Mouse (Mus musculus): Measurements from ENCODE around the gene Gm17087. TPM values are rescaled to one million over a fixed set of nuclear protein-coding genes. Genes with fewer than 3 reads are reported as not detected.

Gm17087 gene
- polyA plus RNA-seq, 1 experiment from 2014 or later, result not detected

GRCm38 (mm10) chr17:8536522-8536921, 30.2 kb downstream of the Gm17087 start:
- no peaks in the 10 kb centered on the region for H3K9me3 ChIP-seq (replicated peaks)
- H3K27me3 ChIP-seq, result no peaks in the 10 kb centered on the region
- no peak overlapping the region for H3K27ac ChIP-seq
- H3K4me2 ChIP-seq, result no peak overlapping the region
- H3K36me3 ChIP-seq (ENCODE audit: poor library complexity, severe bottlenecking), result no peaks in the 10 kb centered on the region
- H3K4me3 ChIP-seq, result no peak overlapping the region
- no peak overlapping the region for H3K9ac ChIP-seq
- no peaks in the 10 kb centered on the region for H3K4me1 ChIP-seq
- 76% methylated on average over 6 of the region's 6 CpGs for WGBS
- no peak for ATAC-seq

- no peak for ATAC-seq
- WGBS, result 47% methylated on average over 3 of the region's 3 CpGs
- Histone ChIP-seq H3K27me3 (no peaks in the 10 kb centered on the region), H3K4me2 (no peak overlapping the region), H3K4me1 (no peaks in the 10 kb centered on the region), H3K36me3 (ENCODE audit: poor library complexity, severe bottlenecking) (no peaks in the 10 kb centered on the region), H3K4me3 (no peak overlapping the region), H3K9ac (no peak overlapping the region), H3K9me3 (replicated peaks) (no peaks in the 10 kb centered on the region), H3K27ac (no peak overlapping the region)
Measured at GRCm38 (mm10) chr17:8533828-8534227, 32.9 kb downstream of the Gm17087 start.

GRCm38 (mm10) chr17:8532609-8533008, 34.1 kb downstream of the Gm17087 start:
- Histone ChIP-seq H3K4me1 (no peaks in the 10 kb centered on the region), H3K27ac (no peak overlapping the region), H3K36me3 (ENCODE audit: poor library complexity, severe bottlenecking) (no peaks in the 10 kb centered on the region), H3K4me3 (no peak overlapping the region), H3K4me2 (no peak overlapping the region), H3K9me3 (replicated peaks) (no peaks in the 10 kb centered on the region), H3K9ac (no peak overlapping the region), H3K27me3 (peaks cover 5% of the 10 kb centered on the region; the same call in 1 of the 2 replicates)
- 67% methylated on average over 4 of the region's 4 CpGs for WGBS
- ATAC-seq, result no peak

- H3K36me3 ChIP-seq (ENCODE audit: poor library complexity, severe bottlenecking), result no peaks in the 10 kb centered on the region
- peaks cover 22% of the 10 kb centered on the region for H3K4me1 ChIP-seq
- WGBS, result 83% methylated on average over 3 of the region's 3 CpGs
- H3K4me3 ChIP-seq, result no peak overlapping the region
- no peak for ATAC-seq
- no peaks in the 10 kb centered on the region for H3K9me3 ChIP-seq (replicated peaks)
- no peak overlapping the region for H3K27ac ChIP-seq
- H3K27me3 ChIP-seq, result peaks cover 32% of the 10 kb centered on the region
- no peak overlapping the region for H3K4me2 ChIP-seq
- no peak overlapping the region for H3K9ac ChIP-seq
Measured at GRCm38 (mm10) chr17:8528641-8529040, 38.1 kb downstream of the Gm17087 start.

DNA sequence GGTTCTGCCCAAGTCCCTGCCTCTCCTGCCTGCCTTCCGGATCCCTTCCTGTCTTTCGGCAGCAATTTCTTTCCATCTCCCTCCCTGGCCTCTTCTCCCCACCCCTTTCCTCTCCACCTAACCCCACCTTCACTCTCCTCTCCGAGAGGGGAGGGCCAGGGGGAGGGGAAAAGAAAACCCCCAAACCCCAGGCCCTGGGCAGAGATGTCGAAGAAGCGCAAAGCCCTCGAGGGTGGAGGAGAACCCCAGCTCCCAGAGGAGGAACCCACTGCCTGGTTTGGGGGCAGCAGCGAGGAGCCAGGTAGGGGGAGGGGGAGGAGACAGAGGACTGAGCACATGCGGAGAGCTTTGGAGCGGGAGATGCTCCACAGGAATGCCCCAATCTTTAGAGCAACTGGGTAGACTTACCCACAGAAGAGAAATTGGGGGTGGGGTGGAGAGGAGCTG, 39.9 kb downstream of the Gm17087 start:
- H3K4me1 ChIP-seq, result peaks cover 25% of the 10 kb centered on the region
- no peak overlapping the region for H3K9ac ChIP-seq
- no peaks in the 10 kb centered on the region for H3K36me3 ChIP-seq (ENCODE audit: poor library complexity, severe bottlenecking)
- H3K27me3 ChIP-seq, result peaks cover 33% of the 10 kb centered on the region
- no peak overlapping the region for H3K4me3 ChIP-seq
- no peak overlapping the region for H3K4me2 ChIP-seq
- no peak overlapping the region for H3K27ac ChIP-seq
- WGBS, result 12% methylated on average over 9 of the region's 9 CpGs
- ATAC-seq, result no peak
- H3K9me3 ChIP-seq (replicated peaks), result no peaks in the 10 kb centered on the region

GRCm38 (mm10) chr17:8525971-8526740, 40.6 kb downstream of the Gm17087 start:
- 3% methylated on average over 21 of the region's 21 CpGs for WGBS
- no peak for ATAC-seq
- H3K4me1 ChIP-seq, result peaks cover 25% of the 10 kb centered on the region
- no peak overlapping the region for H3K27ac ChIP-seq
- H3K4me3 ChIP-seq, result peak overlapping the region; percentile 55
- peak overlapping the region; percentile 26; the same call in 1 of the 2 replicates for H3K9ac ChIP-seq
- no peaks in the 10 kb centered on the region for H3K9me3 ChIP-seq (replicated peaks)
- peaks cover 33% of the 10 kb centered on the region for H3K27me3 ChIP-seq
- peak overlapping the region; percentile 94 for H3K4me2 ChIP-seq
- no peaks in the 10 kb centered on the region for H3K36me3 ChIP-seq (ENCODE audit: poor library complexity, severe bottlenecking)

- under 1% methylated on average over 22 of the region's 22 CpGs for WGBS
- no peaks in the 10 kb centered on the region for H3K9me3 ChIP-seq (replicated peaks)
- H3K4me1 ChIP-seq, result peaks cover 25% of the 10 kb centered on the region
- H3K4me2 ChIP-seq, result peak within 1 kb of the TSS; percentile 94
- H3K4me3 ChIP-seq, result peak within 1 kb of the TSS; percentile 55
- H3K9ac ChIP-seq, result peak within 1 kb of the TSS; percentile 78
- H3K36me3 ChIP-seq (ENCODE audit: poor library complexity, severe bottlenecking), result no peaks in the 10 kb centered on the region
- H3K27me3 ChIP-seq, result peaks cover 33% of the 10 kb centered on the region
- 0 out of 2 replicates have a peak within 1 kb of the TSS, but pooled peaks have one; percentile 10 for H3K27ac ChIP-seq
- peak; percentile 13 for ATAC-seq
Measured at GRCm38 (mm10) chr17:8525225-8525721, 41.5 kb downstream of the Gm17087 start, which contains the start of gene Pde10a. TSS of gene Pde10a (plus strand) at chr17:8525372.

DNA sequence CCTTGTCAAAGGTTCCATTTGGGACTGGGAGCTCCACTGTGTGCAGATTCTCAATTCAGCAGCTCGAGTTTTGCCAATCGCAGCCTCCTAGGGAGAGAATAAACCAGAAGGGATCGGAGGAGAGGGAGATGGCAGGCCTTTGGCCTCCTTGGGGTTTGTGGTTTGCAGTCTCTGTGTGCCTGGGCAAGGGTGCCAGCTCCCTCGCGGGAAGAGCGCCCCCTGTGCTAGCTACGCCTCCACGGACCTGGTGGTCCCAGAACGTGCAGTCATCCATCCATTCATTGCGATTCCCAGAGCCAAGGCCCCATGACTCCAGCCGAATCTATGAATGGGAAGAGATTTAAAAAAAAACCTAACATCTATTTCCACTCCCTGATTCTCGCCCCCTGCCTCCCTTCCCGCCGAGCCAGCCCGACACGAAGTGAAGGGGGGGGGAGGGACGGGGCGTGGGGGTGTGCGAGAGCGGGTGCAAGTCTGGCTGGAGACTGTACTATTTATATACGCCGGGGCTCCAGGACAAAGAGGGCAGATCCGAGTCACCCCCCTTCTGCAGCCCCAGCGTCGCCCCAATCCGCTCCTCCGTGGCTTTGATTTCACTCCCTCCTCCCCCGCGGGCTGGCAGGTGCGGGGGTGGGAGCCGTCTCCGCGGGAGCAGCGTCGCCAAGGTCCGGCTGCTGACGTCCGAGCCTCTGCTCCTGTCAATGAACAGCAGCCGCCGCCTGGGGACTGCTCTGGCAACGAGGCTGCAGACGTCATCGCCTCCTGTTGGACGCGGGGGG, 42.2 kb downstream of the Gm17087 start:
- peak overlapping the region; percentile 55 for H3K4me3 ChIP-seq
- H3K4me1 ChIP-seq, result peaks cover 25% of the 10 kb centered on the region
- H3K9me3 ChIP-seq (replicated peaks), result no peaks in the 10 kb centered on the region
- H3K36me3 ChIP-seq (ENCODE audit: poor library complexity, severe bottlenecking), result no peaks in the 10 kb centered on the region
- H3K9ac ChIP-seq, result peak overlapping the region; percentile 78
- H3K4me2 ChIP-seq, result peak overlapping the region; percentile 94
- H3K27ac ChIP-seq, result 0 out of 2 replicates have a peak overlapping the region, but pooled peaks have one; percentile 10
- peak; percentile 90 for ATAC-seq
- WGBS, result 1% methylated on average over 28 of the region's 45 CpGs
- H3K27me3 ChIP-seq, result peaks cover 33% of the 10 kb centered on the region

DNA sequence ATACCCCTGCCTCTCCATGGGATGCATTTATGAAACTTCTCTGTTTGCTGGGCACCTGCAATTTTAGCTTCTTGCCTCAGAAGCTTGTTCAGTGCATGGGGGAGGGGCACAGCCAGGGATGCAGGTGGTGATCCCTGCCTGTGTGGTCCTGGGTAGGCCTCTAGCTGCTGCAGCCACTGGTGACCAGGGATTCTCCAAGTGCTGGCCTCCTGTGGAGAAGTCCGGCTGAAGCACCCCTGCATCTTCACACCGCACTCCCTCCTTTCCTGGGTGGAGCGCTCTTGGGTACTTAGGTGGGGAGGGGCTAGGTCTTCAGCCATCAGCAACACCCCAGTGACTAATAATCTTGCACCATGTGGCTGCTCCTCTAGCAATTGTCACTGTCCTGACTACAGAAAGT, 42.8 kb downstream of the Gm17087 start:
- H3K9me3 ChIP-seq (replicated peaks), result no peaks in the 10 kb centered on the region
- peak overlapping the region; percentile 78 for H3K9ac ChIP-seq
- peak overlapping the region; percentile 55 for H3K4me3 ChIP-seq
- H3K4me1 ChIP-seq, result peaks cover 25% of the 10 kb centered on the region
- H3K27ac ChIP-seq, result 0 out of 2 replicates have a peak overlapping the region, but pooled peaks have one; percentile 10
- peak; percentile 40; the same call in 1 of the 2 replicates for ATAC-seq
- peak overlapping the region; percentile 94 for H3K4me2 ChIP-seq
- H3K36me3 ChIP-seq (ENCODE audit: poor library complexity, severe bottlenecking), result no peaks in the 10 kb centered on the region
- H3K27me3 ChIP-seq, result peaks cover 33% of the 10 kb centered on the region
- 20% methylated on average over 3 of the region's 3 CpGs for WGBS

GRCm38 (mm10) chr17:8516006-8516405, 50.7 kb downstream of the Gm17087 start:
- Histone ChIP-seq H3K9me3 (replicated peaks) (no peaks in the 10 kb centered on the region), H3K27ac (no peak overlapping the region), H3K27me3 (no peaks in the 10 kb centered on the region), H3K9ac (no peak overlapping the region), H3K4me1 (no peaks in the 10 kb centered on the region), H3K4me2 (no peak overlapping the region), H3K4me3 (no peak overlapping the region), H3K36me3 (ENCODE audit: poor library complexity, severe bottlenecking) (no peaks in the 10 kb centered on the region)
- 80% methylated on average over 6 of the region's 6 CpGs for WGBS
- ATAC-seq, result no peak
